Mouse (Mus musculus) heart, embryonic 13.5 days (tissue): ENCODE data around the gene Chka. TPM values are rescaled to one million over a fixed set of nuclear protein-coding genes. Genes with fewer than 3 reads are reported as not detected.

ENCODE experiments used
- ATAC-seq: fragments of 200-750 bp; cut with Nextera tagmentation; 2 replicates; pipeline ENCODE4 v1.8.0; 2017; ENCODE audit warnings: moderate TSS enrichment; ENCODE audit not compliant: insufficient number of reproducible peaks, low FRiP score, low TSS enrichment; ENCODE audit errors: extremely low read depth
- H3K27ac ChIP-seq: fragments of 300-500 bp; sonication (generic); replicated peaks from 2 replicates; pipeline ENCODE4 v1.5.1; 2015; ENCODE audit warnings: moderate library complexity, mild to moderate bottlenecking, inconsistent platforms
- H3K27me3 ChIP-seq: fragments of 300-500 bp; sonication (generic); replicated peaks from 2 replicates; pipeline ENCODE4 v1.6.1; 2015; ENCODE audit warnings: mild to moderate bottlenecking, inconsistent platforms
- H3K36me3 ChIP-seq: fragments of 300-500 bp; sonication (generic); 2 replicates; pipeline ENCODE4 v1.6.1; 2015; ENCODE audit warnings: mild to moderate bottlenecking, inconsistent platforms
- H3K4me1 ChIP-seq: fragments of 300-500 bp; sonication (generic); 2 replicates; pipeline ENCODE4 v1.6.1; 2015; ENCODE audit warnings: inconsistent platforms
- H3K4me2 ChIP-seq: fragments of 300-500 bp; sonication (generic); 2 replicates; pipeline ENCODE4 v1.6.1; 2015; ENCODE audit warnings: inconsistent platforms, mild to moderate bottlenecking, moderate library complexity
- H3K4me3 ChIP-seq: fragments of 300-500 bp; sonication (generic); 2 replicates; pipeline ENCODE4 v1.5.1; 2015; ENCODE audit warnings: moderate library complexity, mild to moderate bottlenecking, inconsistent platforms
- H3K9ac ChIP-seq: fragments of 300-500 bp; sonication (generic); 2 replicates; pipeline ENCODE4 v1.6.1; 2015; ENCODE audit warnings: inconsistent platforms, mild to moderate bottlenecking, moderate library complexity
- H3K9me3 ChIP-seq: fragments of 300-500 bp; sonication (generic); 2 replicates; pipeline ENCODE4 v1.6.1; 2016; ENCODE audit warnings: inconsistent platforms
- WGBS: fragments of 180-500 bp; shearing (Covaris S2); methylation state at CpG from one replicate; pipeline ENCODE4 v1.1.7; 2015; ENCODE audit warnings: mixed read lengths; 5-methylcytosine and 5-hydroxymethylcytosine counted together
- polyA plus RNA-seq: library from polyadenylated mRNA; unstranded; fragments of >200 nt; fragmentation: Nextera tagmentation; extraction: Ambion mirVana; gene quantifications from 2 replicates; pipeline ENCODE4 v1.2.1, GENCODE M21; 2015

Chka gene
- polyA plus RNA-seq, 1 experiment from 2014 or later = 22.6 TPM

DNA sequence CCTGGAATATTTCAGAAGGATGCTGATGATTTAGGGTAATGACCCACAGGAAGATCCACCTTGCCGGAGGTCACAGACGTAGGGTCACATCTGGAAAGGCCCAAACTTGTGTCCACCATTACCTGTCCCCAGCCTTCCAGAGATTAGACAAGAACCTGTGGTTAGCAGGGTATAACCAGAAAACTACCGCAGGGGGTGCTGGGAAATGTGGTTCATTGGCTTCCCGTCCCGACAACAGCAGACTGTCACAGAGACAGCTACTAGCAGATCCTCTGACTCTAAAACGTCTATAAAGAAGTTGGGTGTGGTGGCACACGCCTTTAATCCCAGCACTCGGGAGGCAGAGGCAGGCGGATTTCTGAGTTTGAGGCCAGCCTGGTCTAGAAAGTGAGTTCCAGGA lies 14.8 kb upstream of the Chka start:
- 83% methylated on average over 9 of the region's 9 CpGs for WGBS
- no peaks in the 10 kb centered on the region for H3K9me3 ChIP-seq

DNA sequence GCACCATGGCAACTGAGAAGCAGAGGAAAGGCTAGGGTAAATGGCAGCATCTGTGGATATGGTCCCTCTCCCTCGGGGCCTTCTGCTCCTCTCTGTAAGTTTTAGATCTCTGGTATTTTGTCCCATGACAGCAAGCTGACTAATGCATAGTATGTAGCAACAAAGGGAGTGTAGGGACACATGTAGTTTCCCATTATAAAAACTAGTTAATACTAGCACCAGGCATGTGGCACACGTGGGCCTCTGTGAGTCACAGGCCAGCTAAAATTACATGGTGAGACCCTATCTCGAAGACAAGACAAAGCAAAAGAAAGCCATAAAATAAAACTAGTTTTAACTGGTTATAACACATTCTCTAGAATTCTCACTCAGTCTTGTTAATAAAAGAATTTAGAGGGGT lies 12.6 kb upstream of the Chka start:
- Histone ChIP-seq H3K9me3 (no peaks in the 10 kb centered on the region), H3K27me3 (no peaks in the 10 kb centered on the region), H3K27ac (no peak overlapping the region), H3K9ac (no peak overlapping the region), H3K4me3 (no peak overlapping the region), H3K36me3 (no peaks in the 10 kb centered on the region), H3K4me2 (no peak overlapping the region), H3K4me1 (peaks cover 13% of the 10 kb centered on the region)
- WGBS = 71% methylated on average over 3 of the region's 3 CpGs
- no peak for ATAC-seq

More for the DNA sequence above, 14.8 kb upstream of the Chka start:
- Histone ChIP-seq H3K27ac (no peak overlapping the region), H3K9ac (no peak overlapping the region), H3K4me2 (no peak overlapping the region), H3K27me3 (no peaks in the 10 kb centered on the region), H3K4me3 (no peak overlapping the region), H3K36me3 (no peaks in the 10 kb centered on the region), H3K4me1 (peaks cover 12% of the 10 kb centered on the region)
- no peak for ATAC-seq

DNA sequence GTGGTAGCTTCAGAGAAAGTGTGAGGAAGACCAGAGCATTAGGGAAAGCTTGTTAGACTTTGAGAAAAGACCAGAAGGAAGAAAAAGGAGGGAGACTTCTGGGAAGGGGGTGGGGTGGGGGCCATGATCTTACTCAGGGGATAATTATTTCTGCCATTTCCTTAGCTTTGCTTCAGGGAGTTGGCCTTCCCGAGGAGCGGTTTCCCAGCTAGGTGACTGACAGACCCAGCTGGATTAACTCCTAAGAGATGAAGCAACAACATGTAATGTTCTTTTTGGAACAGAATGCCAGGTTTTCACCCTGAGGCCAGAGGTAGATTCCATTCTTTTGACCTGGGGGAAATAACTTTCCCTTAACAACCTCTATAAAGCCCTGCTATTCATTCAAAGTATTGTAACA lies 11.9 kb upstream of the Chka start:
- Histone ChIP-seq H3K4me3 (no peak overlapping the region), H3K9me3 (no peaks in the 10 kb centered on the region), H3K27ac (no peak overlapping the region), H3K36me3 (no peaks in the 10 kb centered on the region), H3K9ac (no peak overlapping the region), H3K4me1 (peaks cover 13% of the 10 kb centered on the region), H3K4me2 (no peak overlapping the region), H3K27me3 (no peaks in the 10 kb centered on the region)
- ATAC-seq = no peak
- 50% methylated on average over 2 of the region's 2 CpGs for WGBS

DNA sequence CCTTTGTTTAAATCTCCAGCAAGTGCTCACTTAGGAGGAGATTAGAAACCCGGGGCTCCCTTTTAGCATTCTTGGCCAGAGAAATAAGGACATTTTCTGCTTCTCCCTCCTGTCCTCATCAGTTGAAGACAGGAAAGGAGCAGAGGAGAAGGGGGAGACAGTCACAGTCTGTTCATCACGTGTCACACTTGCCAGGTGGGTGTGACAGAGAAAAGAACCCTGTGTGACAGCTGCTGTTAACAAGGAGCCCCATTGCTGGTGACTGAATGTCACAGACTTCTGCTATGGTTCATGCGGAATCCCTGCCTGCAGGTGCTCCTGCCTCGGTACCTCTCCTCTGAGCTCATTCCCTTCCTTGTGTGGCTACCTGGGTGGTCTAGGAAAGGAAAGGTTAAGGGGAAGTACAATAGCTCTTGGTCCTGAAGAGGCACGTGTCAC lies 11.3 kb upstream of the Chka start:
- Histone ChIP-seq H3K9me3 (no peaks in the 10 kb centered on the region), H3K27ac (no peak overlapping the region), H3K27me3 (no peaks in the 10 kb centered on the region), H3K4me2 (no peak overlapping the region), H3K4me3 (no peak overlapping the region), H3K4me1 (peaks cover 13% of the 10 kb centered on the region), H3K36me3 (no peaks in the 10 kb centered on the region), H3K9ac (no peak overlapping the region)
- no peak for ATAC-seq
- WGBS = 29% methylated on average over 5 of the region's 5 CpGs

DNA sequence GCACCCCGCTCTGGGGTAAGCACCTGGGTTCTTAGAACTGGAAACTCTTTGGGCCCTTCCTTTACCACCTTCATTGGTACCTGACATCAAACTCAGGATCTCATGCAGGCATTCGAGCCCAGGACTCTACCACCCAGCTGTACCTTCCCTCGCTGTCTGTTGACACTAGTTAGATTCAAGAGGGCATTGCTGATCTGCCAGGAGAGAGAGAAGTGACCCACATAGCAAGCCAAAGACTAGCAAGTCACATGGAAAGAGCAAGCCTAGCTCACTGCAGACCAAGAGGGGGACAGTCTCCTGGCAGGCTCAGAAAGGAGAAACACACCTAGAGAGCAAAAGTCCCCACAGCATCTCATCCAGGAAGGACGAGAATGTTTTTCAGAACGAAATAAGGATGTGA lies 10.9 kb upstream of the Chka start:
- no peaks in the 10 kb centered on the region for H3K27me3 ChIP-seq
- H3K27ac ChIP-seq = no peak overlapping the region
- no peak overlapping the region for H3K4me3 ChIP-seq
- no peak overlapping the region for H3K9ac ChIP-seq
- no peaks in the 10 kb centered on the region for H3K9me3 ChIP-seq
- H3K4me1 ChIP-seq = peaks cover 13% of the 10 kb centered on the region
- no peaks in the 10 kb centered on the region for H3K36me3 ChIP-seq
- WGBS = 78% methylated on average over 5 of the region's 5 CpGs
- no peak for ATAC-seq
- no peak overlapping the region for H3K4me2 ChIP-seq

DNA sequence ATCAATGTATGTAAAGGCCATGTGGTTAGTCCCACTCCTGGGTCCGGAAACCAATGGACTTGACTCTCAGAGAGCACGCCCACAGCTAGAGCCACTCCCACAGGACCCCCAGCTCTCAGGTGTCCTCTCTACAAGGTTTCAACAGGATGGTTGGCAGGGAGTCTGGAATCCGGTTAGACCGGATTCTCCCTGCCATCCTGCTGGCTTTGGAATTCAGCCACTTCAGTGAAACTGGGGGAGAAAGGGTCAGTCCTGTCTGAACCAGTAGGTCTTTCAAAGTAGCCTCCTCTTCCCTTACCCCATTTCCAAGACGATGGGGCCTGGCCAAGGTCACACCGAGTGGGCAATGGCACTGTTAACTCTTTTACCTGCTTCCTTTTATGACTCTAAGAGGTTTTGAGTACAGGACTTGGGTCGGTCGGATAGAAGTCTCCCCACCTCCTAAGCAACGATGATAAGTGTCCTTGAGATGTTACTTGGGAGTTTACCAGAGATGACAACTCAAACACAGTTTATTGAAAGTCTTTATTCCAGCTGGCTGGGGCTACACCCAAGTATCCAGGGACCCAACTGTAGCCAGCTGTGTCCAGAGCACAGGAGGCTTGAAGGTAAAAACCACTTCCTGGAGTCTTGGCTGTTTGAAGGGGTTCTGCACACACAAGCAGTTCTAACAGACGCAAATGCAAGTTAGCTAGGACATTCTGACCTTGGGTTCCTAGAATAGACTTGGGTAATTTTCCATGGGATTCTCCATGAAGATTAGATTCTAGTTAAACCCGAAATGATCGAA lies 9.0 kb upstream of the Chka start:
- Histone ChIP-seq H3K9me3 (no peaks in the 10 kb centered on the region), H3K9ac (no peak overlapping the region), H3K4me1 (peaks cover 13% of the 10 kb centered on the region), H3K27ac (no peak overlapping the region), H3K27me3 (no peaks in the 10 kb centered on the region), H3K4me3 (no peak overlapping the region), H3K36me3 (no peaks in the 10 kb centered on the region), H3K4me2 (no peak overlapping the region)
- no peak for ATAC-seq
- WGBS = 45% methylated on average over 12 of the region's 12 CpGs

DNA sequence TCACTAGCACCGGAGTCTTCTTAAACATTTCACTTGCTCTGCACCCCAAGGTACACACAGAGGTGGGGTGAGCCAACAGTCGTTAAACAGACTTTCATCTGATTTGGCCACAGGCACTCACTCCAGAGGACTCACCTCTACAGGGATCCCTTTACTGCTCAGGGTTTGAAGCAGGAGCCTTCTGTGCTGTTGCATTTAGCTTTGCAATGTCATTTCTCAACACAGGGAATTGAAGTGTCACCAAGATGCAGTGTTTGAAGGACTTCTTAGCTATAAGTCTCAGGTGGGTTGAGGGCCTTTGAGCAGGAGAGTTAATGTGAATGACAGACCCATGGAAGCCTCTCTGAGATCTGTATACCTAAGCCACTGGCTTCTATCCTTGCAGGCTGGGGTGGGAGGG lies 7.9 kb upstream of the Chka start:
- no peak overlapping the region for H3K9ac ChIP-seq
- no peak overlapping the region for H3K27ac ChIP-seq
- no peak for ATAC-seq
- no peaks in the 10 kb centered on the region for H3K36me3 ChIP-seq
- no peak overlapping the region for H3K4me3 ChIP-seq
- H3K4me2 ChIP-seq = no peak overlapping the region
- WGBS = 85% methylated on average over 2 of the region's 2 CpGs
- no peaks in the 10 kb centered on the region for H3K27me3 ChIP-seq
- H3K4me1 ChIP-seq = peaks cover 13% of the 10 kb centered on the region
- H3K9me3 ChIP-seq = no peaks in the 10 kb centered on the region

DNA sequence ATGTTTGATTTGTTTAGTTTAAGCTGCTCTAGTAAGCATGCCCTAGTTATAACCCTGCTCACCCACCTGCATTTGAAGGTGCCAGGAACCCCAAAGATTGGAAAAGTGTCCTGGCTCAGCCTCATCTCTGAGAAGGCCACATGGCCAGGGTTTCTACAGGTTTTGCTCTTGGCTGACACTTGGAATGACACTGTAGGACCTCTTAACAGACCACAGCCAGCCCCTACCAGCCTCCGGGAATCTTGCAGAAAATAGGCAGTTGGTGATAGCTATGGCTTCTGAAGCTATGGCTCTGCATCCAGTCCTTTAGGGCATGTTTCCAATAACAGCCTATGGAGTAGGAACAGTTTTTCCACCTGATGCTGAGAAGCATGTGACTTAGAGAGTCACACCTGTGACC lies 6.7 kb upstream of the Chka start:
- Histone ChIP-seq H3K36me3 (no peaks in the 10 kb centered on the region), H3K4me3 (no peak overlapping the region), H3K9ac (no peak overlapping the region), H3K27ac (no peak overlapping the region), H3K4me1 (peaks cover 14% of the 10 kb centered on the region), H3K4me2 (no peak overlapping the region), H3K27me3 (no peaks in the 10 kb centered on the region), H3K9me3 (no peaks in the 10 kb centered on the region)
- ATAC-seq = no peak
- WGBS = 81% methylated on average over 1 of the region's 1 CpGs

DNA sequence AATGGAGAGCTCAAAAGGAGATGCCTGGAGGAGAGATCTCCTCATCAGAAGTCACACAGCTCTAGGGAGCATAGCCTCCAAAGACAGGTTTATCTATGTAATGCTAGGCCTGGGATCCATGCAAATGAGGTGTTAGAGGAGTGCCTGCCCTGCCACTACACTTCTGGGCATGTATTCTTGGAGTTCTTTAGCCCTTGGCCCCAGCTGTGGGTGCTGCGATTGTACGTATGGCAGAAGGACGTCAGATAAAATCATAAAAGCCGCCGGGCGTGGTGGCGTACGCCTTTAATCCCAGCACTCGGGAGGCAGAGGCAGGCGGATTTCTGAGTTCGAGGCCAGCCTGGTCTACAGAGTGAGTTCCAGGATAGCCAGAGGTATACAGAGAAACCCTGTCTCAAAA lies 6.2 kb upstream of the Chka start:
- no peaks in the 10 kb centered on the region for H3K27me3 ChIP-seq
- H3K9ac ChIP-seq = no peak overlapping the region
- no peaks in the 10 kb centered on the region for H3K9me3 ChIP-seq
- no peak overlapping the region for H3K4me3 ChIP-seq
- no peak overlapping the region for H3K4me2 ChIP-seq
- ATAC-seq = no peak
- peaks cover 15% of the 10 kb centered on the region for H3K4me1 ChIP-seq
- no peaks in the 10 kb centered on the region for H3K36me3 ChIP-seq
- 85% methylated on average over 11 of the region's 11 CpGs for WGBS
- no peak overlapping the region for H3K27ac ChIP-seq

DNA sequence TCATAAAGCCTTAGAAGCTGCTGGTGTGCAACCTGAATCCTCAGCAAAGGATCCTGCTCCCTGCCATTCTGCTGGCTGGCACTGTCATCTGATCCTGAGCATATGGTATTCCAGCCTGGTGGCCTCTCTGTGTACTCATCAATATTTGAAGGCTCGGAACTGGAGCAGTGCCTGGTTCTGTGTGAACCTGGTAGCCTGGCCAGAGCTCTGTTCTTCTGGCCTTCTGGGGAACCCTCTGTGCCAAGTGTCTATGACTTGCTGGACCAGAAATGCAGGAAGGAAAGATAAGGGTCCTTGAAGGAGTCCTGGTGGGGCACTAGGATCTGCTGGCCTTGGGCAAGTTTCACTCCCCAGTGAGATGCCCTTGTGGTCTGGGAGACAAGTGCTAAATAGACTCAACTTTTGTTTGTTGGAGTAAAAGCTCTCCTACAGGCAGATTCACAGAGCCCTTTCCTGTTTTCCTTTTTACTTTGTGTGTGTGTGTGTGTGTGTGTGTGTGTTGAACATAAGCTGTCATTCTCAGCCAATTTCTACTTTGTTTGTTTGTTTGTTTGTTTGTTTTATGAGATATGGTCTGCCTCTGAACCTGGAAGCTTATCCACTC lies 5.7 kb upstream of the Chka start:
- no peak overlapping the region for H3K4me2 ChIP-seq
- no peak overlapping the region for H3K4me3 ChIP-seq
- no peaks in the 10 kb centered on the region for H3K9me3 ChIP-seq
- H3K27ac ChIP-seq = no peak overlapping the region
- H3K4me1 ChIP-seq = peaks cover 16% of the 10 kb centered on the region
- 76% methylated on average over 1 of the region's 1 CpGs for WGBS
- no peak overlapping the region for H3K9ac ChIP-seq
- no peak for ATAC-seq
- no peaks in the 10 kb centered on the region for H3K27me3 ChIP-seq
- H3K36me3 ChIP-seq = no peaks in the 10 kb centered on the region

DNA sequence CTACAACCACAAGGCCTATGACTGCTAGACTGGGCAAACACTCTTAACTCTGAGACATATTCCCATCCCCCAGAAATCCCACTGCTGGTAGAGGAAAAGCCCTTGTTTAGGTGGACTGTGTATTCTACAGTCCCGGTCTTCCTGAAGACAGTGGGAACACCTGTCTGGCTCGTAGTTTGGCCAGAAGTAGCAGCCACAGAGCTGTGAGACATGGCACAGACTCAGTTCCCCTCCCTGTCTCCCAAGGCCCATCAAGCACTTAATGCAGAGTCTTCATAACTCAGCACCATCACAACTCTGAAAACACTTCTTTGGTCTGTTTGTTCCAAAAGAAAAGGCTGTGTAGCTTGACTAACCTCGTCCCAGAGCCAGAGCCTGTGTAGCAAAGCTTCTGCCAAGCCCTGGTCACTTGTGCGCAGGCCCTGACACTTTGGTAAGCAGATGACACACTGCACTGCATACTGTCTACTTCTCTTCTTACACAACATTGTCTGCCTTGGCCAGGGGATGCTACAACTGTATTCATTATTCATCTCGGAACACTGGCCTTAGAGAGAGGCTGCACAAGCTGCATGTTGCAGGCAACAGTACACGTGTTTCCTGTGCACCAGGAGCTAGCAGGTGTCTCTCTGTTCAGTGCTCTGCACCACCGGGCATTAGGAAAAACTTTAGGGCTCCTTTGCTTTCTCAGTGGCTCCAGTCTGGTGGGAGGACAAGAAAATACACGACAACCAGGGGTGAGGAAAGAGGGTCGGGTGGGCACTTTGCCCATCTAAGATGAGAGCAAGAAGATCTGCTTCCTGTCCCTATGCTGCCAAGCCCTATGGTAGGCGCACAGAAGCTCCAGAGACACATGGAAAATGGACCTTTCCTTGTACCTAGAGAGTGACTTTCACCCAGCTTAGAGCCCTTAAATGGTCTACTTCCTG lies 4.6 kb upstream of the Chka start:
- H3K27ac ChIP-seq = no peak overlapping the region
- WGBS = 72% methylated on average over 10 of the region's 10 CpGs

More for the DNA sequence above, 4.6 kb upstream of the Chka start:
- Histone ChIP-seq H3K4me3 (no peak overlapping the region), H3K4me2 (no peak overlapping the region), H3K27me3 (no peaks in the 10 kb centered on the region), H3K36me3 (no peaks in the 10 kb centered on the region), H3K4me1 (peaks cover 20% of the 10 kb centered on the region), H3K9ac (no peak overlapping the region), H3K9me3 (no peaks in the 10 kb centered on the region)
- no peak for ATAC-seq
